Mouse (Mus musculus) hindbrain, embryonic 10.5 days (tissue): ENCODE data around the gene Ano5. TPM values are rescaled to one million over a fixed set of nuclear protein-coding genes. Genes with fewer than 3 reads are reported as not detected.
A peak's percentile ranks its signal among the peaks of the same experiment; 100 is the strongest.

ENCODE experiments used
- DNase-seq: peaks from one replicate; pipeline ENCODE4 v3.0.0-alpha.2; 2017; ENCODE audit warnings: low spot score
- H3K27ac ChIP-seq: fragments of 300-500 bp; sonication (generic); 2 replicates; pipeline ENCODE4 v1.5.1; 2016; ENCODE audit warnings: mild to moderate bottlenecking, moderate library complexity
- H3K27me3 ChIP-seq: fragments of 300-500 bp; sonication (generic); 2 replicates; pipeline ENCODE4 v1.6.1; 2016; ENCODE audit warnings: mild to moderate bottlenecking; ENCODE audit not compliant: poor library complexity, insufficient read depth, severe bottlenecking
- H3K36me3 ChIP-seq: fragments of 300-500 bp; sonication (generic); 2 replicates; pipeline ENCODE4 v1.6.1; 2016; ENCODE audit warnings: mild to moderate bottlenecking, moderate library complexity
- H3K4me1 ChIP-seq: fragments of 300-500 bp; sonication (generic); replicated peaks from 2 replicates; pipeline ENCODE4 v1.6.1; 2016; ENCODE audit warnings: mild to moderate bottlenecking
- H3K4me3 ChIP-seq: fragments of 300-500 bp; sonication (generic); 2 replicates; pipeline ENCODE4 v1.5.1; 2016; ENCODE audit warnings: mild to moderate bottlenecking, moderate library complexity
- H3K9me3 ChIP-seq: fragments of 300-500 bp; sonication (generic); 2 replicates; pipeline ENCODE4 v1.6.1; 2016; ENCODE audit warnings: mild to moderate bottlenecking, moderate library complexity
- WGBS: fragments of 180-500 bp; shearing (Covaris S2); methylation state at CpG from one replicate; pipeline ENCODE4 v1.1.7; 2016; 5-methylcytosine and 5-hydroxymethylcytosine counted together
- polyA plus RNA-seq: library from polyadenylated mRNA; unstranded; fragments of >200 nt; fragmentation: Nextera tagmentation; extraction: Ambion mirVana; gene quantifications from 2 replicates; pipeline ENCODE4 v1.2.1, GENCODE M21; 2016

Ano5 gene
- polyA plus RNA-seq, result 0.02 and 0.18 TPM in 2 replicates

DNA sequence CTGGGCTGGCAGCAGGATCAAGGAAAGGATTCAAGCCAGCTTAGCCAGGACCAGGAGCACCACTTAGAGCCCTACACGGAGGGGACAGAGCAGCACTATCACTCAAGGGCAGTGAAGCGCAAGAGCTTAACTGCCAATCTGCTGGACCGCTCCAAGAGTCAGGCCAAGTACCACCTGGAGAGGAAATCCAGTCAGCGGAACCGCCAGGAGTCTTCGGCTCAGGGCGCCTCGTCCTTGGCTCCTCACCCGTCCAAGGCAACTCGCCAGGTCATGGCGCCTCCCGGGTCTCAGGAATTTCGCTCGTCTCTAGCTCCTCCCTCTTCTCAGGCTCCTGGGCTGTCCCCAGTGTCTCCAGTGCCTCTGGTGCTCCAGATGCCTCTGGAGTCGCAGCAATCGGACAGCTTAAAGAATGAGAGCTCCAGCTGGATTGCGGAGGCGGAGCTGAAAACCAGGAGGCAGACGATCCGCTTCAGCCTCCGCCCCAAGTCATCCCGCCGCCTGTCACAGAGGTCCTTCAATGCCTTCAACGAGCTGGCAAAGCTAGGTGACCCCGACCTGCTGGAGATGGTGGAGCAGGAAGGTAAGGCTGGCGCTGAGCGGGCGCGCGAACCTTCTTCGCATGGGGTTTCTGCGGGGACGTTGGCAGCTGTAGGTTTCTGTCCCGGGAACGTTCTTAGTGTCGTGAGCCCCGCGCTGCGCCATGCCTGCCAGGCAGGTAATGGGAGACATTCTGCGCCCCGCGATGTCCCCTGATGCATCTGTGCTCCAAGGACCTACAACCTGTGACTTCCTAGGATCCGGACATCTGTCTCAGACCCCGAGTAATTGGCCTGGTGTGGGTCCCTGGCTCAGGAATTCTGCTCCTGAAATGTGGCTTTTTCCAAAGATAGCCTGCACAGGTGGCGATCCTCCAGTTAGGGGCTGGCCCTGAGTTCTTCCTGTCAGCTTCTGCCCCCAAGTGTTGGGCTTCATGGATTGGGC lies at the start of gene Ano5:
Ano5 (plus strand) TSS at position 359 of the 981 bp plus-strand sequence.
- peaks cover 34% of the 10 kb centered on the region for H3K27me3 ChIP-seq
- peak within 1 kb of the TSS; percentile 62 for H3K4me3 ChIP-seq
- peak within 1 kb of the TSS; percentile 40; the same call in 1 of the 2 replicates for H3K27ac ChIP-seq
- 2% methylated on average over 45 of the region's 45 CpGs for WGBS
- peak; percentile 47 for DNase-seq
- H3K9me3 ChIP-seq, result no peaks in the 10 kb centered on the region
- H3K4me1 ChIP-seq, result peaks cover 11% of the 10 kb centered on the region
- no peaks in the 10 kb centered on the region for H3K36me3 ChIP-seq

- H3K4me1 ChIP-seq, result peaks cover 4% of the 10 kb centered on the region; the same call in 1 of the 2 replicates
- no peaks in the 10 kb centered on the region for H3K36me3 ChIP-seq
- H3K27ac ChIP-seq, result no peak overlapping the region
- H3K27me3 ChIP-seq, result no peaks in the 10 kb centered on the region
- WGBS, result 42% methylated on average over 2 of the region's 2 CpGs
- no peaks in the 10 kb centered on the region for H3K9me3 ChIP-seq
- DNase-seq, result no peak
- H3K4me3 ChIP-seq, result no peak overlapping the region
Observed at GRCm38 (mm10) chr7:51499396-51499795, 11.4 kb upstream of the Ano5 start.

DNA sequence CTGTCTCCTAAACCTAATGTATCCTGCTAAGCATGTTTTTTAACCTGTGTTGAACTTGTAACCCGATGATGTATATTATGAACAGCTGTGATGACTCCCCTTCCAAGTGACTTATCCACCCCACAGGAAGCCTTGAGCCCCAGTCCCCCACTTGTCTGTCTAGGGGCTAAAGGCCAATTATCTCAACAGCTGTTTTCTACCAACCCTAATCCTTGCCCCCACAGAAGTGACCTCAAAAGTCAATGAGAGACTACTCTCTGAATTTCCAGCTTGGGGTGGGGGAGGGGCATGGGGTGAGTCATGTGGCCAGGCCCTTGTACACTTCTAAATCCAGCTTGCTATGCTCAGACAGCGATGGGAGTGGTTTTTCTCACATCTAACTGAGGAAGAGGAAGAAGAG lies 6.9 kb upstream of the Ano5 start:
- peak; percentile 17 for DNase-seq
- H3K27ac ChIP-seq, result no peak overlapping the region
- H3K36me3 ChIP-seq, result no peaks in the 10 kb centered on the region
- H3K9me3 ChIP-seq, result no peaks in the 10 kb centered on the region
- no peaks in the 10 kb centered on the region for H3K27me3 ChIP-seq
- WGBS, result 55% methylated on average over 2 of the region's 2 CpGs
- H3K4me3 ChIP-seq, result no peak overlapping the region
- H3K4me1 ChIP-seq, result peaks cover 4% of the 10 kb centered on the region; the same call in 1 of the 2 replicates

GRCm38 (mm10) chr7:51510147-51510546 lies 682 bp upstream of the Ano5 start:
- Histone ChIP-seq H3K4me1 (peaks cover 11% of the 10 kb centered on the region), H3K36me3 (no peaks in the 10 kb centered on the region), H3K27me3 (peaks cover 34% of the 10 kb centered on the region), H3K9me3 (no peaks in the 10 kb centered on the region), H3K4me3 (no peak overlapping the region), H3K27ac (no peak overlapping the region)
- DNase-seq, result no peak
- WGBS, result 77% methylated on average over 7 of the region's 7 CpGs

DNA sequence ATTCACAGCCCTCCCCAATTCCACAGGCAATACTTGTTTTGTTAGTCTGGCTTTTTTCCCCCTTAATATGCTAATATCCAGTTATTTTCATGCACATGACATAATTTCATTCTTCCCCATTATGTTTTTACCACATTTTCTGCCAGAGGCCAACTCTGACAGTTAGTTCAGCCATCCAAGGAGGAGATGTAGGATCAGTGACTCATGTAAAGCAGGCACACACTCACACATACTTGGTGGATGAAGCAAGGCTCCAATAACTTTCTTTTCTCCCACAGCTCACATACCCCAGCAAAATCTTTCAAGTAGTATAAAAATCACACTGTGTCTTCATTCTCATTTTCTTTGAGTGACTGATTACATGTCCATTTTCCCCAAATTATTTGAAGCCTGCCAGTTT lies 28.5 kb downstream of the Ano5 start:
- Histone ChIP-seq H3K4me1 (no peaks in the 10 kb centered on the region), H3K27me3 (no peaks in the 10 kb centered on the region), H3K36me3 (no peaks in the 10 kb centered on the region), H3K27ac (no peak overlapping the region), H3K9me3 (no peaks in the 10 kb centered on the region), H3K4me3 (no peak overlapping the region)
- DNase-seq, result no peak

GRCm38 (mm10) chr7:51540736-51541135 lies 29.9 kb downstream of the Ano5 start:
- Histone ChIP-seq H3K9me3 (no peaks in the 10 kb centered on the region), H3K4me1 (no peaks in the 10 kb centered on the region), H3K4me3 (no peak overlapping the region), H3K36me3 (no peaks in the 10 kb centered on the region), H3K27ac (no peak overlapping the region), H3K27me3 (no peaks in the 10 kb centered on the region)
- 68% methylated on average over 6 of the region's 6 CpGs for WGBS
- DNase-seq, result peak; percentile 21

GRCm38 (mm10) chr7:51600021-51600420 lies 89.2 kb downstream of the Ano5 start:
- Histone ChIP-seq H3K9me3 (no peaks in the 10 kb centered on the region), H3K27ac (no peak overlapping the region), H3K4me3 (no peak overlapping the region), H3K4me1 (no peaks in the 10 kb centered on the region), H3K36me3 (no peaks in the 10 kb centered on the region), H3K27me3 (no peaks in the 10 kb centered on the region)
- no peak for DNase-seq
- 84% methylated on average over 4 of the region's 4 CpGs for WGBS

- Histone ChIP-seq H3K36me3 (no peaks in the 10 kb centered on the region), H3K4me1 (no peaks in the 10 kb centered on the region), H3K27ac (no peak overlapping the region), H3K9me3 (no peaks in the 10 kb centered on the region), H3K4me3 (no peak overlapping the region), H3K27me3 (no peaks in the 10 kb centered on the region)
- 92% methylated on average over 12 of the region's 12 CpGs for WGBS
- no peak for DNase-seq
Observed at GRCm38 (mm10) chr7:51603741-51604140, 92.9 kb downstream of the Ano5 start.

DNA sequence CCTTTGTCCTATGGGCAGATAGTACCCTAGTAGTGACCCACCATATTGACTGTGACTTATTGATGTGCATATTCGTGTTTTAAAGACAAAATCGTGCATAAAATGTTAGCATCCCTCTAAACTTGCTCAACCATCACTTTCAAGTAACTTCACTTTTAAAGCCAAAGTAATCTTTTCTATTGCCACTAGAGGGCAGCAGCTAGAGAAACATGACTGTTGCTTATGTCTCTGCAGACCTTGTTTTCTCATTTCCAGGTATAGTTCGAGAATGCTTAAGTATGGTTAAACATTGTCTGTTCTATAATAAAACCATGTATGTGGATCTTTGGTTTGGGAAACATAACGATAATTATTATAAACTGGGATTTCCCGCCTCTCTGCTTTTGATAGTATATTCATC lies 103.6 kb downstream of the Ano5 start:
- H3K9me3 ChIP-seq, result no peaks in the 10 kb centered on the region
- no peaks in the 10 kb centered on the region for H3K4me1 ChIP-seq
- no peak overlapping the region for H3K4me3 ChIP-seq
- 44% methylated on average over 5 of the region's 5 CpGs for WGBS
- H3K27ac ChIP-seq, result no peak overlapping the region
- H3K27me3 ChIP-seq, result peaks cover 3% of the 10 kb centered on the region; the same call in 1 of the 2 replicates
- H3K36me3 ChIP-seq, result no peaks in the 10 kb centered on the region
- DNase-seq, result no peak

GRCm38 (mm10) chr7:51617941-51618340 lies 107.1 kb downstream of the Ano5 start:
- Histone ChIP-seq H3K9me3 (no peaks in the 10 kb centered on the region), H3K36me3 (no peaks in the 10 kb centered on the region), H3K4me3 (no peak overlapping the region), H3K27me3 (peaks cover 35% of the 10 kb centered on the region), H3K4me1 (no peaks in the 10 kb centered on the region), H3K27ac (no peak overlapping the region)
- no peak for DNase-seq

DNA sequence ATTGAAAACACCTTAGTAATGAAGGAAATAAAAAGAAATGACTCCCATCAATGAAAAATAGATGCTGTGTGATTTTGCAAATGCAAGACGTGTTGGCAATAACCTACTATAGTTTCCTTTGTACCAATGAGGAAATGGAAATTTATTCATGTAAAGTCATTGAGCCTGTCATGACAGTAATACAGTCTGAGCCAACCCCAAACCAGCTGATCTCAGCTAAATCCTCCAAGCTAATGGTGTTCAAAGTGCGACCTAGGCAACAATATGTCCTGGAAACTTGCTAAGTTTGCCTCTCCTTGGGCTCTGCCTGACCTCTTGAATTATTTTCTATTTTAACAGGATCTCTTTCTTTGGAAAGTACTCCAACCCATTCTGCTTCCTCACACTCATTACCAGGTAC lies 107.6 kb downstream of the Ano5 start:
- Histone ChIP-seq H3K27me3 (peaks cover 40% of the 10 kb centered on the region), H3K4me1 (no peaks in the 10 kb centered on the region), H3K27ac (no peak overlapping the region), H3K36me3 (no peaks in the 10 kb centered on the region), H3K9me3 (no peaks in the 10 kb centered on the region), H3K4me3 (no peak overlapping the region)
- DNase-seq, result no peak
- 37% methylated on average over 2 of the region's 2 CpGs for WGBS

DNA sequence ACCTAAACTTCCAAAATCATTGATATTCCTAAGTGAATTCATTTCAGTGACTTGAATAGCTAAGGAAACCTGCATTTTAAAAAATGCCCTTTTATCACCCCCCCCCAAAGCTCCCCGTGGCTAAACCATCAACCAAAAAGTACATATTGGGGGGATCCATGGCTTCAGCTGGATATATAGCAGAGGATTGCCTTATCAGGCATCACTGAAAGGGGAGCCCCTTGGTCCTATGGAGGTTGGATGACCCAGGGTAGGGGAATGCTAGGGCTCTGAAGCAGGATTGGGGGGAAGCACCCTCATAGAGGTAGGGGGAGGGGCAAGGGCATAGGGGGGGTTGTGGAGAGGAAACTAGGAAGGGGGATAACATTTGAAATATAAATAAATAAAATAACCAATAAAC lies 109.1 kb downstream of the Ano5 start:
- 54% methylated on average over 1 of the region's 1 CpGs for WGBS

GRCm38 (mm10) chr7:51621694-51622145 lies 110.9 kb downstream of the Ano5 start, which contains the start of gene Slc17a6:
Slc17a6 (plus strand) TSS chr7:51622006.
- Histone ChIP-seq H3K27me3 (peaks cover 73% of the 10 kb centered on the region), H3K9me3 (no peaks in the 10 kb centered on the region), H3K36me3 (no peaks in the 10 kb centered on the region), H3K4me3 (peak within 1 kb of the TSS; percentile 36), H3K27ac (peak within 1 kb of the TSS; percentile 69), H3K4me1 (peaks cover 5% of the 10 kb centered on the region; the same call in 1 of the 2 replicates)
- under 1% methylated on average over 23 of the region's 23 CpGs for WGBS
- DNase-seq, result peak; percentile 78

More for the DNA sequence above, 109.1 kb downstream of the Ano5 start:
- no peak overlapping the region for H3K27ac ChIP-seq
- 0 out of 2 replicates have a peak, but pooled peaks cover under 1% of the 10 kb centered on the region for H3K4me1 ChIP-seq
- no peak for DNase-seq
- no peaks in the 10 kb centered on the region for H3K9me3 ChIP-seq
- no peak overlapping the region for H3K4me3 ChIP-seq
- H3K27me3 ChIP-seq, result peaks cover 56% of the 10 kb centered on the region
- no peaks in the 10 kb centered on the region for H3K36me3 ChIP-seq
